Mouse (Mus musculus) embryo, embryonic 10.5 days (tissue): ENCODE measurements around the gene Zfp384.
A peak's percentile ranks its signal among the peaks of the same experiment; 100 is the strongest.

Experiments
- DNase-seq: peaks from one replicate; pipeline ENCODE4 v3.0.0-alpha.2; 2015; ENCODE audit warnings: low spot score

Zfp384 gene

DNA sequence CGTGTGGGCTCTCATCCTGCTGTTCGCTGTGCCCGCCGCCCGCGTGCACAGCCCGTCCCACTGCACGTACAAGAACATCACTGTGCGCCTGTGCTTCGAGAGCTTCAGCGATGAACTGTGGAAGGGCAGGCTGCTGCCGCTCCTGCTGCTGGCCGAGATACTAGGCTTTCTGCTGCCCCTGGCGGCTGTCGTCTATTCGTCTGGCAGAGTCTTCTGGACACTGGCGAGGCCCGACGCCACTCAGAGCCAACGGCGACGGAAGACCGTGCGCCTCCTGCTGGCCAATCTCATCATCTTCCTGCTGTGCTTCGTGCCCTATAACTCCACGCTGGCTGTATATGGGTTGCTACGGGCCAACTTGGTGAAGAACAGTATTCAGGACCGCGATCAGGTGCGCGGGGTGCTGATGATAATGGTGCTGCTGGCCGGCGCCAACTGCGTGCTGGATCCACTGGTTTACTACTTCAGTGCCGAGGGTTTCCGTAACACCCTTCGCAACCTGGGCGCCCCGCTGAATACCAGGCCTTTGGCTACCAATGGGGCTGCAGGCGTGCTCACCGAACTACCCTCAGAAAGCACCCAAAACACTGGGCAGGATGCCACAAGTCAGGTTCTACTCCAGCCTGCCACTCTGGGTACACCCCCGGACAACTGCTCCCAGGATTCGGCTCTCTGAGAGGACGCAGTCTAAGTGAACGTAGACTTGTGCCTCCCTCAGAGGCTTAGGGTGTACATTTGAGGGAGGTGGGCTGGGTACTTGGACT lies 73.0 kb downstream of the Zfp384 start:
- DNase-seq: peak; percentile 98

DNA sequence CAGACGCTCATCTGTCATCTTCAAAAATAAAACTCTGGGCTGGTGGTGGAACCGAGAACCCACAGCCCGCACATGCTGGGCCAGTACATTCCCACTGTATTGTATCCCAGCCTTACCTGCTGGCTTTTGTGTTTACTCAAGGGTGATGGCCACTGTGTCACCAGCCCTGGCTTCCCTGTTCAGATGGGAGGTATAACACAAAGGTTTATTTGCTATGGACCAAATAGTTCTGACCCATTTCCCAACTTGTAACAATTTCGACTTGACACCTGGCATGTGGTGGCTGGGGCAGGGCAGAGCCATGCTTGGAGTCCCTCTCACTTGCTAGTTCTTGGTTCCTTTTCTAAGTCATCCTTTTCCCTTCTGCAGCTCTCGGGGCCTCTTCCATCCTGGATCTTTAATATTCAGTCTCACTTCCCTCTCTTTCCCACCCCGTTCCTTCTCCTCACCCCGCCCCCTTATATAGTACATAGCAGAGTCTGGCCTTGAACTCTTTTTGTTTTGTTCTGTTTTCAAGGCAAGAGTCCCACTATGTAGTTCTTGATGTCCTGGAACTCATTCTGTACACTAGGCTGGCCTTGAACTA lies 73.9 kb downstream of the Zfp384 start:
- no peak for DNase-seq

DNA sequence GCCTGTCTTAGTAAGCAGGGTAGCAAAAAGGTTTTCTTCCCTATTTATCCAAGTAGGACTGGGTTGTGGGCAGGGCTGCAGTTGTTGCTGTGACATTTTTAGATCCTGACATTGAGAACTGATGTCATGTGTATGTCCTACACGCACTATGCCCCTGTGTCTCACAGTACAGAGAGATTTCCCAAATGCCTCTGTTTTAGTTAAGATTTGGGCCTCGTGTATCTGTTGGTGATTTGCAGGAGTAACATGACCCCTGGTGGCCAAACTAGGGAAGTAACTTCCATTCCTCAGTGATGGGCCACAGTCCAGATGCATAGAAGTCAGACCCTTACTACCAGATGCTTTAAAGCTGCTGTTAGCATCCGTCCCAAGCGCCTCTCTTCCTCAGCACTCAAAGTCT lies 75.5 kb downstream of the Zfp384 start:
- peak; percentile 89 for DNase-seq
